Mouse (Mus musculus) brain, embryonic 14.5 days (tissue): ENCODE data around the gene Camta1. TPM values are rescaled to one million over a fixed set of nuclear protein-coding genes. Genes with fewer than 3 reads are reported as not detected.

Experiments
- DNase-seq: peaks from one replicate; pipeline ENCODE4 v3.0.0-alpha.2; 2011; ENCODE audit warnings: low read depth
- CTCF ChIP-seq: fragments of 200-500 bp; IDR thresholded peaks from 2 replicates; pipeline ENCODE4 v1.5.1; 2012; ENCODE audit warnings: inconsistent platforms, mild to moderate bottlenecking, moderate library complexity, borderline replicate concordance; ENCODE audit not compliant: insufficient read depth, insufficient read length; ENCODE audit errors: extremely low read depth
- POLR2A ChIP-seq: fragments of 200-500 bp; IDR thresholded peaks from 2 replicates; pipeline ENCODE4 v1.6.1; 2012; ENCODE audit warnings: mild to moderate bottlenecking, inconsistent platforms, borderline replicate concordance; ENCODE audit not compliant: poor library complexity, insufficient read depth, insufficient read length, severe bottlenecking; ENCODE audit errors: extremely low read depth
- polyA plus RNA-seq: library from polyadenylated mRNA; depleted of rRNA; stranded (reverse); fragments of >200 nt; gene quantifications from 2 replicates; pipeline ENCODE4 v1.2.3, GENCODE M21; 2012

Camta1 gene
- polyA plus RNA-seq, 1 experiment = 92.9 TPM

GRCm38 (mm10) chr4:151185750-151186149 is 675.9 kb downstream of the Camta1 start:
- TF ChIP-seq POLR2A (no peak), CTCF (no peak)
- no peak for DNase-seq

- DNase-seq = peak; percentile 84
- TF ChIP-seq POLR2A (no peak), CTCF (no peak)
Observed at GRCm38 (mm10) chr4:151180394-151180902, 681.2 kb downstream of the Camta1 start.

GRCm38 (mm10) chr4:151179639-151180038 is 682.0 kb downstream of the Camta1 start:
- TF ChIP-seq CTCF = no peak
- no peak for DNase-seq

- no peak for TF ChIP-seq POLR2A
- no peak for TF ChIP-seq CTCF
- DNase-seq = peak; percentile 94
Observed at GRCm38 (mm10) chr4:151178970-151179378, 682.7 kb downstream of the Camta1 start.

- TF ChIP-seq POLR2A (no peak), CTCF (no peak)
- peak; percentile 76 for DNase-seq
Observed at GRCm38 (mm10) chr4:151172526-151172925, 689.1 kb downstream of the Camta1 start.

- no peak for TF ChIP-seq POLR2A
- TF ChIP-seq CTCF = no peak
- no peak for DNase-seq
Observed at GRCm38 (mm10) chr4:151171117-151171516, 690.6 kb downstream of the Camta1 start.

GRCm38 (mm10) chr4:151170658-151171057 is 691.0 kb downstream of the Camta1 start:
- TF ChIP-seq POLR2A (no peak), CTCF (no peak)
- DNase-seq = peak; percentile 84

GRCm38 (mm10) chr4:151166969-151167368 is 694.7 kb downstream of the Camta1 start:
- TF ChIP-seq CTCF (no peak), POLR2A (no peak)
- DNase-seq = no peak

GRCm38 (mm10) chr4:151165539-151165938 is 696.1 kb downstream of the Camta1 start:
- peak; percentile 96 for DNase-seq
- TF ChIP-seq CTCF = no peak
- TF ChIP-seq POLR2A = no peak

- no peak for TF ChIP-seq POLR2A
- no peak for TF ChIP-seq CTCF
- DNase-seq = peak; percentile 63
Observed at GRCm38 (mm10) chr4:151164309-151164708, 697.4 kb downstream of the Camta1 start.

- TF ChIP-seq CTCF (no peak), POLR2A (no peak)
- no peak for DNase-seq
Observed at GRCm38 (mm10) chr4:151161869-151162268, 699.8 kb downstream of the Camta1 start.

GRCm38 (mm10) chr4:151160932-151161331 is 700.7 kb downstream of the Camta1 start:
- no peak for DNase-seq
- no peak for TF ChIP-seq POLR2A
- no peak for TF ChIP-seq CTCF
